Mouse (Mus musculus): ENCODE results near the gene Lrrk1. TPM values are rescaled to one million over a fixed set of nuclear protein-coding genes. Genes with fewer than 3 reads are reported as not detected.

Gene Lrrk1
- polyA plus RNA-seq, 1 experiment from 2014 or later: 2.8 TPM

DNA sequence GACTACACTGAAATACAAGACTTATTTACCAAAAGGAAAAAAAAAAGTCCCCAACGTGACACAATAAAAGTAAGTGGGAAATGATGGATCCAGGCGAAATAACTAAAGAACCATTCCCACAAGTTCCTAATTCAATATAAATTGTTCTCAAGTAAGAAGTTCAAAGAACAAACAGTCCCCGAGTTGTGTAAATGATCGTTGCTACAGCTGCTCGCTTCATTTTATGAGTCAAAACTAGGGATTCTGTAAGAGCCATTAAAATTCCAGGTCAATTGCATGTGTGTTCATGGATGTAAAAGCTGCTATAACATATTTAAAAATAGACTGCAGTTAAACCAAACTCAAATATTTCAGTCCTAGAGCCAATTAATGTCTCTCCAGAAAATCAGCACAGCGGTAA lies 70.0 kb downstream of the Lrrk1 start:
- WGBS: 91% methylated on average over 6 of the region's 6 CpGs
- no peak overlapping the region for H3K9ac ChIP-seq (ENCODE audit: low read depth, low read length)
- H3K36me3 ChIP-seq (ENCODE audit: control insufficient read depth, insufficient read depth, low read length): no peaks in the 10 kb centered on the region
- H3K4me3 ChIP-seq (ENCODE audit: low read depth, low read length): no peak overlapping the region
- no peak overlapping the region for H3K27ac ChIP-seq (ENCODE audit: low read length)
- H3K4me1 ChIP-seq (ENCODE audit: control insufficient read depth, insufficient read depth, low read length): peaks cover 6% of the 10 kb centered on the region
- H3K27me3 ChIP-seq (ENCODE audit: control insufficient read depth, insufficient read depth, low read depth, low read length): no peaks in the 10 kb centered on the region
- H3K9me3 ChIP-seq (replicated peaks; ENCODE audit: control insufficient read depth, low read length, poor library complexity, severe bottlenecking): 0 out of 2 replicates have a peak, but pooled peaks cover 5% of the 10 kb centered on the region
- no peak for ATAC-seq
- no peak overlapping the region for H3K4me2 ChIP-seq (ENCODE audit: low read length)

DNA sequence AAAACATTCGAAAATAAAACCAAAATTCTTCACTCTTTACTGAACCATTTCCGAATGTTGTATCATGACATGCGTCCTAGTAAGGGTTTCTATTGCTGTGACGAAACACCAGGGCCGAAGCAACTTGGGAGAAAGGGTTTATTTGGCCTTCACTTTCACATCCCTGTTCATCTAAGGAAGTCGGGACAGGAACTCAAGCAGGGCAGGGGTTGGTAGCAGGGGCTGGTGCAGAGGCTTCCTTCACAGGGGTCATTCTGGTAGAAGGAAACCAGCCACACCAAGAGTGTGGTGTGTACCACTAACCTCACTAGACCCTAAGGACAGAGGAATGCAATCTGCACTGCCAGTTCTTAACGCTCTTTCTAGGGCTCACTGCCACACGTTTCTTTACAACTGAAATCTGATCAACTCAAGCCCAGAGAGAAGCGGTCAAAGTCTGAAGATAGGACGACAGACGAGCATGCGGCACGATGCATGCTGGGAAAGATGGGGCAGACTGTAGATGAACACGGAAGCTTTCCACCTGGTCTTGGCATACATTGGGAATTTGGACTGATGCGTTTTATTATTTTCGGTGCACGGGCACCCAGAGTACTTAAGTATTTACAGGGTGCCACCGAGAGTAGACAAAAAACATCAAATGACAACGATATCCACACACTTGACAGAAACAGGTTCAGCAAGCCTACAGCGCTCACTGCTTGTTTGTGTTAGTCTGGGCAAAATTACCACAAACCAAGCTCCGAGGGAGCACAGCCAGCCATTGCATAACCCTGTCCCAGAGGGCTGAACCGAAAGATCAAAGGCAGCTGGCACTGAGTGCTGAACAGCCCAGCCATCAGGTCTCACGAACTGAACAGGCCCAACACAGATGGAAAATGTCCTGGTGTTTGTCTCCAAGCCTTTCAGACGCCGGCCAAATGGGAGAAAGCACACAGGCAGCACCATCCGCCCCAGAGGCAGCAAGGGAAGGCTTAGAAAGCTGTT lies 77.2 kb downstream of the Lrrk1 start:
- Histone ChIP-seq H3K4me3 (ENCODE audit: low read depth, low read length) (no peak overlapping the region), H3K9me3 (replicated peaks; ENCODE audit: control insufficient read depth, low read length, poor library complexity, severe bottlenecking) (0 out of 2 replicates have a peak, but pooled peaks cover 5% of the 10 kb centered on the region), H3K27ac (ENCODE audit: low read length) (no peak overlapping the region), H3K4me1 (ENCODE audit: control insufficient read depth, insufficient read depth, low read length) (no peaks in the 10 kb centered on the region), H3K36me3 (ENCODE audit: control insufficient read depth, insufficient read depth, low read length) (no peaks in the 10 kb centered on the region), H3K9ac (ENCODE audit: low read depth, low read length) (no peak overlapping the region), H3K27me3 (ENCODE audit: control insufficient read depth, insufficient read depth, low read depth, low read length) (no peaks in the 10 kb centered on the region), H3K4me2 (ENCODE audit: low read length) (no peak overlapping the region)
- WGBS: 84% methylated on average over 26 of the region's 26 CpGs
- ATAC-seq: no peak

DNA sequence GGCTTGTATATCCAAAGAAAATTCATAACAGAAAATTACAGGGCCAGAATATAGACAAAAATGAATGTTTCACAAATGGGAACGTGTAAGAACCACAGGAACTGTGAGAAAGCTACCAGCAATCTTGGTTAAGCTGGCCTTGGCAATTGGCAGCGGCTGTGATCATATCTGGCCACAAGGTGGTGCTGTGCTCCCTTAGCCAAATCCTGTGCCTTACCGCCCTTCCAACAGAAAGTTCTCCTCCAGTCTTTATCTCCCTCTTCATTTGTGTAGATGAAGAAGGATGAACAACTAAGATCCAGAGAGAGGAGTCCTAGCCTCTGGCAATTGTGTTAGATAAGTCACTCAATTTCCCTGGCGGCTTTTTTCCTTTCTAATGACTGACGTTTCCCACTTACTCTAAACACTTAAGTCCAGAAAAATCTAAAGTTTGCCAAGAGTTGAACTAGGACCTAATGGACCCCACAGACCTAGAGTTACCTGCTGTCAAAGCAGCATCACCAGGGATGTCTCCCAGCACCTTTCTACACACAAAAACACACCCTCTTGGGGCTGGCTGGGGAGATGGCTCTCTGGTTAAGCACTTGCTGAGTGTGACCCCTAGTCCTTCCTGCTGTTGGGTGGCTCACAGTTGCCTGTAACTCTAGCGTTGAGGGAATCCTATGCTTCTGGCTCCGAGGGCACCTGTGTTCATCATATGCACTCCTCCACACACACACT lies 78.0 kb downstream of the Lrrk1 start:
- no peak overlapping the region for H3K9ac ChIP-seq (ENCODE audit: low read depth, low read length)
- no peaks in the 10 kb centered on the region for H3K27me3 ChIP-seq (ENCODE audit: control insufficient read depth, insufficient read depth, low read depth, low read length)
- no peaks in the 10 kb centered on the region for H3K4me1 ChIP-seq (ENCODE audit: control insufficient read depth, insufficient read depth, low read length)
- H3K4me3 ChIP-seq (ENCODE audit: low read depth, low read length): no peak overlapping the region
- H3K36me3 ChIP-seq (ENCODE audit: control insufficient read depth, insufficient read depth, low read length): no peaks in the 10 kb centered on the region
- ATAC-seq: no peak
- H3K27ac ChIP-seq (ENCODE audit: low read length): no peak overlapping the region
- WGBS: 45% methylated on average over 7 of the region's 7 CpGs
- no peaks in the 10 kb centered on the region for H3K9me3 ChIP-seq (replicated peaks; ENCODE audit: control insufficient read depth, low read length, poor library complexity, severe bottlenecking)
- no peak overlapping the region for H3K4me2 ChIP-seq (ENCODE audit: low read length)

DNA sequence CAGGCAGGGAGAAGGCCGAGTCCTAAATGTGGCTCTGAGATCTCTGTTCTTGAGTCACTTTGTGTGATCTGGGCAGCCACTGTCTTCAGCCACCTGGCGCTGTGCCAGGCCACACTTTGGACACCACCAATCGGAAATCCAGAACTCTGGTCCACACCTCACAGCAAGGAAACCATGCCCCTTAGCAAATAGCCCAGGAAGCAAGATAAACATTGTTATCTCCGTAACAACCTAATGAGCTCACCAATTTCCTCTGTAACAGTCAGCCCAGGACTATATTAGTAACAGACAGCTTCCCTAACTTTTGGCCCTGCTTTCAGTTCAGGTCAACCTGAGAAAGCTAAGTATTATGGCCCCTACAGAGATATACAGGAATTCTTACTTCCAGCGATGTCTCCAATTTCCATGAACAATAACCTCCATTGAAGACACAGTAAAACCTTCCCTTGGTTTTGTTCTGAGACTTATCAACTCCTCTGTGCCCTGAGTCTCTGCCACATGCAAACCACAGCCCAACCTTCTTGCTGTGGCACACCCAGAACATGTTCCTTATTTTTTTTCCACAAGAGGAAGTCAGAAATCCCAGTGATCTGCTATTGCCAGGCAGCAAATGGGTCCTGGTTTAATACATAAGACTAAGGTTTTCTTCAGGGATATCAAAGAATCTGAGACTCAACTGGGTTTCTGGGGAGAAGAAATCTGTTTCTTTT lies 78.8 kb downstream of the Lrrk1 start:
- no peaks in the 10 kb centered on the region for H3K36me3 ChIP-seq (ENCODE audit: control insufficient read depth, insufficient read depth, low read length)
- H3K4me2 ChIP-seq (ENCODE audit: low read length): no peak overlapping the region
- no peak overlapping the region for H3K4me3 ChIP-seq (ENCODE audit: low read depth, low read length)
- H3K4me1 ChIP-seq (ENCODE audit: control insufficient read depth, insufficient read depth, low read length): no peaks in the 10 kb centered on the region
- H3K9me3 ChIP-seq (replicated peaks; ENCODE audit: control insufficient read depth, low read length, poor library complexity, severe bottlenecking): no peaks in the 10 kb centered on the region
- 82% methylated on average over 5 of the region's 5 CpGs for WGBS
- H3K27ac ChIP-seq (ENCODE audit: low read length): no peak overlapping the region
- no peak overlapping the region for H3K9ac ChIP-seq (ENCODE audit: low read depth, low read length)
- no peaks in the 10 kb centered on the region for H3K27me3 ChIP-seq (ENCODE audit: control insufficient read depth, insufficient read depth, low read depth, low read length)
- ATAC-seq: no peak

DNA sequence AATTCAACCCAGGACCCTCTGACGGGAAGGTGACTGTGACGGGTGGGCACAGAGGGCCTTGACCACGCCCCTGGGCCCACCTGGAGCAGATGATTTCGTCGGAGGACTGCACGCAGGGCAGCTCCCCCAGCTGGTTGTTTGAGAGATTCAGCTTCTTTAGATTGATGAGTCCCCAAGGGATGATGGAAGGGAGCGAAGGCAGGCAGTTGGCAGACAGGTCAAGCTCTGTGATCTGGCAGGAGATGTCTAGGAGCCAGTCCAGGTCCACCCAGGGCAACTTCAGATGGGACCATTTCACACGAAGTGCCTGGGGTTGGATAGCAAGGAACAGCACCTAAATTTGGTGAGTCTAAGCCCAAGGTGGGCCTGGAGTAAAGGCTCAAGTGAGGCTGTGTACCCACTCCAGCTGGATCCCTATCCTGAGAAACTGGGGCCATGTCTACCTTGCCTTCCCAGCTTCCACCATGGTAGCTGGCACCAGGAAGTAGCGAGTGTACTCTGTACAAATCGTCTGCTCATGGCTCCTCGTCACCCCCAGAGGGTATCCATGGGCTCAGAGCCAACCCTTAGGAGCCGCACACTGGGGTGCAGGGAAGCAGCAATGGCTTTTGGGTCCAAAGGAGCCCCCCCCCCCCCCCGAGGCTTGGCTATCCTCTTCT lies 79.4 kb downstream of the Lrrk1 start:
- no peak overlapping the region for H3K4me2 ChIP-seq (ENCODE audit: low read length)
- WGBS: 75% methylated on average over 13 of the region's 13 CpGs

DNA sequence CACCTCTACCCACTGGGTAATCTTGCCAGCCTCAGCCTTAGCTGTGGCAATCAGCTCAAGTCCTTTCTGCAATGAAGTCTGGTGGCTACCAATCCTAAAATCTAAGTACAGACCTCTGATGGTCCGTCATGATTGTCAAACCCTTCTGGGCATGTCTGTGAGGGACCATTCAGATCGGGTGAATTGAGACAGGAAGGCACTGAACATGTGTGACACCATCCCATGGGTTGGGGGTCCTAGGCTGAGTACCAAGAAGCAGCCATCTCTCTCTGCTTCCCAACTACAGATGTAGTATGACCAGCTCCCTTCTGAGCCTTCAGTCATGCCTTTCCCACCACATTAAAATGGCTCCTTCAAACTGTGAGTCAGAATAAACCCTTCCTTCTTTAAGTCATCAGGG lies 80.4 kb downstream of the Lrrk1 start:
- WGBS: 84% methylated on average over 2 of the region's 2 CpGs

More for the DNA sequence above, 79.4 kb downstream of the Lrrk1 start:
- no peak overlapping the region for H3K27ac ChIP-seq (ENCODE audit: low read length)
- H3K36me3 ChIP-seq (ENCODE audit: control insufficient read depth, insufficient read depth, low read length): no peaks in the 10 kb centered on the region
- no peak for ATAC-seq
- H3K4me1 ChIP-seq (ENCODE audit: control insufficient read depth, insufficient read depth, low read length): no peaks in the 10 kb centered on the region
- H3K9me3 ChIP-seq (replicated peaks; ENCODE audit: control insufficient read depth, low read length, poor library complexity, severe bottlenecking): no peaks in the 10 kb centered on the region
- no peak overlapping the region for H3K4me3 ChIP-seq (ENCODE audit: low read depth, low read length)
- no peak overlapping the region for H3K9ac ChIP-seq (ENCODE audit: low read depth, low read length)
- no peaks in the 10 kb centered on the region for H3K27me3 ChIP-seq (ENCODE audit: control insufficient read depth, insufficient read depth, low read depth, low read length)

DNA sequence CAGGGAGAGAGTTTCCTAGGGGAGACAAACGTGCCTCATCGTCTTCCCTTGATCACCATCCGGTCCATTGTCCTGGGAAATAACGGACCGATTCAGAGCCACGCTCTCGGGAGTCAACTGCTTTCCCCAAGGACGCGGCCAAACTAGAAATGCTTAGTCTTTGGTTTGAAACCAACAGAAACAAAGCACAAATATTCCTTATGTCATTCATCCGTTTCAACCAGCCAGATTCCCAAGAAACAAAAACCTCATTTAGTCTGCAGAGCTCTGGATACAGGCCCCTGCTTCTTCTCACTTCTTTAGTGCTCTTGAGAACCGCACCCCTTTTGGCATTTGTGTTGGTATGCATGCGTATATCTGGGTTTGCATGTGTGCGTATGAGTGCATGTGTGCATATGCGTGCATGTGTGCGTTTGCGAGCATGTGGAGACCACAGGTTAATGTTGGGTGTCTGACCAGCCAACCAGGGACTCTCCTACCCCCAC lies 82.4 kb downstream of the Lrrk1 start:
- no peak overlapping the region for H3K27ac ChIP-seq (ENCODE audit: low read length)

More for the DNA sequence above, 80.4 kb downstream of the Lrrk1 start:
- no peak overlapping the region for H3K9ac ChIP-seq (ENCODE audit: low read depth, low read length)
- no peaks in the 10 kb centered on the region for H3K9me3 ChIP-seq (replicated peaks; ENCODE audit: control insufficient read depth, low read length, poor library complexity, severe bottlenecking)
- no peaks in the 10 kb centered on the region for H3K27me3 ChIP-seq (ENCODE audit: control insufficient read depth, insufficient read depth, low read depth, low read length)
- H3K27ac ChIP-seq (ENCODE audit: low read length): no peak overlapping the region
- no peaks in the 10 kb centered on the region for H3K36me3 ChIP-seq (ENCODE audit: control insufficient read depth, insufficient read depth, low read length)
- ATAC-seq: no peak
- no peak overlapping the region for H3K4me3 ChIP-seq (ENCODE audit: low read depth, low read length)
- no peaks in the 10 kb centered on the region for H3K4me1 ChIP-seq (ENCODE audit: control insufficient read depth, insufficient read depth, low read length)
- H3K4me2 ChIP-seq (ENCODE audit: low read length): no peak overlapping the region

DNA sequence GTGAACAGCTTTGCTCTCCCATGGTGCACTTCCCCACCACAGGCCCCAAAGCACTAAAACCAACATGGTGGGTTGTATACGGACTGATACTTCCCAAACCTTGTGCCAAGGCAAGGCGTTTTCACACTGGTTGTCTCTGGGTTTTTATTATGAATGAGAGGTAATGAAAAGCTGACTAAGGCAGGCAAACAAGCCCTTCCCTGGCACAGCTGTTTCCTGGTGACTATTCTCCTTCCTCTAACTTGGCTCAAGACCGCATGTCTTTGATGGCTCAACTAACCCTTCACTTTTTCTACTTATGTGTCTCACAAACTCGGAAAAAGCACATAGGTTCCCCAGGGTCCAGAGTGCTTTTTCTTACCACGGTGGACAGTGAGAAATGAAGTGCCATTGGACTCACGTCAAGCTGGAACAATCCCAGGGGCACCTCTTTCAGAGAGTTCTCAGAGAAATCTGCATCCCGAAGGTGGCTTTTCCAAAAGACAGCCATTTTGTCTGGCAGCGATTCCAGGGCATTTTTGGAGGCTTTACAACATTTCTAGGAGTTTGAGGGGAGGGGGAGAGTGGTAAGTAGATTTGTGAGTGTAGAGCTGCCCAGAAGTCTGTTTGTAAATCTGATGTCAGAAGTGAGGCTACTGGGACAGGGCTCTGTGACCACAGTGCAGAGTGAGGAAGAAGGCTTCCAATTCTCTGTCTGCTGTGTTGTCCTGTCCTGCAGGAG lies 83.0 kb downstream of the Lrrk1 start:
- 0 out of 2 replicates have a peak overlapping the region, but pooled peaks have one; percentile 15 for H3K27ac ChIP-seq (ENCODE audit: low read length)
- H3K27me3 ChIP-seq (ENCODE audit: control insufficient read depth, insufficient read depth, low read depth, low read length): no peaks in the 10 kb centered on the region
- H3K4me3 ChIP-seq (ENCODE audit: low read depth, low read length): no peak overlapping the region
- H3K9me3 ChIP-seq (replicated peaks; ENCODE audit: control insufficient read depth, low read length, poor library complexity, severe bottlenecking): no peaks in the 10 kb centered on the region
- no peak overlapping the region for H3K4me2 ChIP-seq (ENCODE audit: low read length)
- no peaks in the 10 kb centered on the region for H3K4me1 ChIP-seq (ENCODE audit: control insufficient read depth, insufficient read depth, low read length)
- no peaks in the 10 kb centered on the region for H3K36me3 ChIP-seq (ENCODE audit: control insufficient read depth, insufficient read depth, low read length)
- no peak overlapping the region for H3K9ac ChIP-seq (ENCODE audit: low read depth, low read length)
- no peak for ATAC-seq
- 74% methylated on average over 8 of the region's 8 CpGs for WGBS

More for the DNA sequence above, 82.4 kb downstream of the Lrrk1 start:
- Histone ChIP-seq H3K4me1 (ENCODE audit: control insufficient read depth, insufficient read depth, low read length) (no peaks in the 10 kb centered on the region), H3K36me3 (ENCODE audit: control insufficient read depth, insufficient read depth, low read length) (no peaks in the 10 kb centered on the region), H3K4me3 (ENCODE audit: low read depth, low read length) (no peak overlapping the region), H3K9me3 (replicated peaks; ENCODE audit: control insufficient read depth, low read length, poor library complexity, severe bottlenecking) (no peaks in the 10 kb centered on the region), H3K9ac (ENCODE audit: low read depth, low read length) (no peak overlapping the region), H3K4me2 (ENCODE audit: low read length) (no peak overlapping the region), H3K27me3 (ENCODE audit: control insufficient read depth, insufficient read depth, low read depth, low read length) (no peaks in the 10 kb centered on the region)
- ATAC-seq: no peak
- 77% methylated on average over 16 of the region's 16 CpGs for WGBS
